Mouse (Mus musculus): ENCODE measurements at regions not wholly inside any gene's neighbourhood (a gene's known extent, or its start where the extent isn't known, plus 50 kb on each side); places are given as distances from the start of the nearest gene placed in this dataset.
"Not testable (repeated sequence)": the region's sequence is repeated elsewhere in the genome, so short reads cannot be mapped to it uniquely, and the experiment has no call there.

GRCm38 (mm10) chr5:10550115-10550514 lies 303.8 kb upstream of the Gm5152 start:
- not testable (repeated sequence) for DNase-seq (ENCODE audit: low read depth, low spot score)

- DNase-seq (ENCODE audit: low read depth, low spot score), result peak; percentile 95
These were observed 316.0 kb upstream of the Gm5152 start for GRCm38 (mm10) chr5:10562321-10562720.

GRCm38 (mm10) chr5:10592392-10592791 lies 346.1 kb upstream of the Gm5152 start:
- DNase-seq (ENCODE audit: low read depth, low spot score), result no peak

- no peak for DNase-seq (ENCODE audit: low read depth, low spot score)
These were observed 346.8 kb upstream of the Gm8871 start for GRCm38 (mm10) chr5:10600774-10601173.

- peak; percentile 63 for DNase-seq (ENCODE audit: low read depth, low spot score)
These were observed 314.4 kb upstream of the Gm8871 start for GRCm38 (mm10) chr5:10633176-10633575.

GRCm38 (mm10) chr5:10648075-10648474 lies 299.5 kb upstream of the Gm8871 start:
- DNase-seq (ENCODE audit: low read depth, low spot score), result peak; percentile 51

GRCm38 (mm10) chr5:10663301-10663700 lies 284.3 kb upstream of the Gm8871 start:
- DNase-seq (ENCODE audit: low read depth, low spot score), result no peak

GRCm38 (mm10) chr5:10674199-10674598 lies 273.4 kb upstream of the Gm8871 start:
- peak; percentile 44 for DNase-seq (ENCODE audit: low read depth, low spot score)

- DNase-seq (ENCODE audit: low read depth, low spot score), result peak; percentile 66
These were observed 262.1 kb upstream of the Gm8871 start for GRCm38 (mm10) chr5:10685519-10685918.

- DNase-seq (ENCODE audit: low read depth, low spot score), result no peak
These were observed 220.5 kb upstream of the Gm8871 start for GRCm38 (mm10) chr5:10727056-10727455.

GRCm38 (mm10) chr5:10749546-10749945 lies 198.1 kb upstream of the Gm8871 start:
- DNase-seq (ENCODE audit: low read depth, low spot score), result no peak

GRCm38 (mm10) chr5:10767469-10767868 lies 180.1 kb upstream of the Gm8871 start:
- no peak for DNase-seq (ENCODE audit: low read depth, low spot score)
